Mouse (Mus musculus): Measurements from ENCODE around the gene Prickle1. TPM values are rescaled to one million over a fixed set of nuclear protein-coding genes. Genes with fewer than 3 reads are reported as not detected.

Gene Prickle1
- total RNA-seq (2017), result 0.19 TPM in 1 of 3 replicates, not detected in the others

DNA sequence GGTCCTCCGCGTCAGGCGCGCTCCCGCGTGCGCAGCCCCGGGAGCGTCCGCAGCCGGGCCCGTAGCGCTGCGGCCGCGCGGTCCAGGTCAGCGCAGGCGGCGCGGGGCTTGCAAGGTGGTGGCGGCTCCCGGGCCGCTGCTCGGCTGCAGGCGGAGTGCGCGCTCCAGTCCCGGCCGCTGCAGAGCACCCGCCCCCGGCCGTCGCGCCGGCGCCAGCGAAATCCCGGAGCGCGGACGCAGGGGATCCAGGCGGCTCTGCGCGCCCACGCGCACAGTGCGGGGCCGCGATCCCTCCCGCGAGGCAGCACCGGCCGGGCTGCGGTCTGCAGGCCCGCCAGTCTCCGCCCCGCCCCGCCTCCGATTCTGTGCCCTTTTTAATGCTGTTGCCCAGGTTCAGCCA is at the start of gene Prickle1:
Prickle1 (minus strand) TSS at position 146 of the 400 bp plus-strand sequence.
- no peak for ATAC-seq (replicated peaks; ENCODE audit: insufficient number of reproducible peaks, low FRiP score, low TSS enrichment, poor library complexity, severe bottlenecking)

DNA sequence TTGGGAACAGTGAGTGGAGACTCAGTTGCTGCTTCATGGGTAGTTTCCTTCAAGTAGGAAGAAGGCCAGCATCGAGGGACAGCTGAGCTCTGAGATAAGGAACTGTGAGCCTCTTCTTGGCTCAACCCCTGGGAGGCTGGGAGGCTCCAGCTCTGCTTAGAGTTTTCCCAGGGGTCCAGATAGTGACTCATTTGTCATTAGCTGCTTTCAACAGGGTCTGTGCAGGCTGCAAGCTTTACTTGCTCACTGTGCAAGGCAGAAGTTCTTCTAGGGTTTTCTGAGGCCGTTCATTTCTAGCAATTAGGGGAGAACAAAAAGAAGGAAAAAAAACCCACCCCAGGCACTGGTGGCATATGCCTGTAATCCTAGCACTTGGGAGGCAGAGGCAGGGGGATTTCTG is 44.5 kb upstream of the Prickle1 start:
- ATAC-seq (replicated peaks; ENCODE audit: insufficient number of reproducible peaks, low FRiP score, low TSS enrichment, poor library complexity, severe bottlenecking), result no peak

DNA sequence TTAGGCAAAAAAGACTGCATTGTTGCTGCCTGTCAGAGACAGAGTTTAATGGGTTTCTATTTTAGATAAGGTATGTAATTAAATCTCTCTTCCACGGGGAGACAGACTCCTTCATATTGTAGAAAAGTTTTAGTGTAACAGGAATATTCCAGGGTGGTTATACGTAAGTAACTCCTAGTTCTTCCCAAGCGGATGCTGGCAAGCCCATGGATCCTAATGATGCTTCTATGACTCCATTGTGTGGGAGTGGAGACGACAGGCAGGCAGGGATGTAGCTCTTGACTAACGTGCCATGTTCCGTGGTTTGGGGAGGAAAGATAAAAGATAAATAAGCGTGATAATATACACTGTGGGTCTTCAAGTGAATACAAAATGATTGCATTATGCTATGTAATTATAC is 41.3 kb upstream of the Prickle1 start:
- no peak for ATAC-seq (replicated peaks; ENCODE audit: insufficient number of reproducible peaks, low FRiP score, low TSS enrichment, poor library complexity, severe bottlenecking)

DNA sequence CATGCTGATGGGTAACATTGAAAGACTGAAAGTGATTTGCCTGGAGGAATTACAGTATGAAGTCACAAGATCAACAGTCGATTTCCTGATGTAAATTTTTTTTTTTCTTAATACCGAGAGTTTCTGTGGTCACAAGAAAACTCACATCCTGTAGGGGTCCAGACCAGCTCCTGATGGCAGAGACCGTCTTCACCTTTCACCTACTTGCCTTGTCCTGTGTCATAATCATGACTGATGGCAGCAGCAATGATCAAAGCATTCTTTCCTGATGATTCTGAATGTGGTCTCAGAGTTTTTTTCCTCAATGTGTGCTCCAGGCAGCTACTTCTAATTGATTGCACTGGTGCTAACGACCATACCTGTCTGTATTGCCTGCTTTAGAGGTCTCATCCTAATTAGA is 39.9 kb upstream of the Prickle1 start:
- no peak for ATAC-seq (replicated peaks; ENCODE audit: insufficient number of reproducible peaks, low FRiP score, low TSS enrichment, poor library complexity, severe bottlenecking)

DNA sequence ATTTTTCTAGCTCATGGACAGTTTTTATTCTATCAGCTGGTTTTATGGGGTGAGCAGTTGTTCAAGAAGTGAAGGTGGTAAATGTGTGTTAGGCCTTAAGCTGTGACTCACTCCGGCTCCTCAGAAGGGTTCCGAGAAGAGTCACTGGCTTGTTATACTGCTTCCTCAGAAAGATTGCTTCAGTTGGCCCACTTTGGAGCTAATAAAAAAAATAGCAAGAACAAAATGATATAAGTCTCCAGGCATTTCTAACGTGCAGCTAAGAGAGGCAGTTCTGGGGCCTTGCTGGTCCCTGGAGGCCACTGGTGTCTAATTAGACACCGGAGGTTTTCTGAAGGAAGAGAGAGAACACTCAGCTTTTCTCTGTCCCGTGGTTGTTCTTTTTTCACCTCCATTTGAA is 38.8 kb upstream of the Prickle1 start:
- no peak for ATAC-seq (replicated peaks; ENCODE audit: insufficient number of reproducible peaks, low FRiP score, low TSS enrichment, poor library complexity, severe bottlenecking)

DNA sequence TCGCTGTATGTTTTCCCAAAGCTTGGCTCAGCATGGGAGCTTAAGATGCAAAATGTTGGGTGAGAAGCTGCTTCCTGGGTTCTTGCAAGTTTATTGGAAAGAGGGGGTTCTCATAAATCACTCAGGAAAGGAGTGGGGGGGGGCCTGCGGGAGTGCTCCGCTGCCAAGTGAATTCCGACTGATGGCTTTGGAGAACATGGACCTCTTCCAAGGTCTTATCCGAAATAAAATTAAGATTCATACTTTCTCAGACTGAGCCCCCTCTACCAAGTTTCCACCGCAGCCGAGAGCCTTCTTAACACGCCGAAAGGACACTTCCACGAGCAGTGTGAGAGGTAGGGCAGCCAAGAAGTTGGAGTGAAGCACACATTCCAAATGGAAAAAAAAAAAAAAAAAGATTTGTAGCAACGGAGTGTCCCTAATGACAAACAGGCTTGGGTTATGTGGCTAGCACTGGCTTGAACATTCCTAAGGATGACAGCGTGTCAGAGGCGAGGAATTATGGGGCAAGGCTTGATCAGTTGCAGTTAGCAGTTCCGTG is 34.4 kb upstream of the Prickle1 start:
- no peak for ATAC-seq (replicated peaks; ENCODE audit: insufficient number of reproducible peaks, low FRiP score, low TSS enrichment, poor library complexity, severe bottlenecking)

DNA sequence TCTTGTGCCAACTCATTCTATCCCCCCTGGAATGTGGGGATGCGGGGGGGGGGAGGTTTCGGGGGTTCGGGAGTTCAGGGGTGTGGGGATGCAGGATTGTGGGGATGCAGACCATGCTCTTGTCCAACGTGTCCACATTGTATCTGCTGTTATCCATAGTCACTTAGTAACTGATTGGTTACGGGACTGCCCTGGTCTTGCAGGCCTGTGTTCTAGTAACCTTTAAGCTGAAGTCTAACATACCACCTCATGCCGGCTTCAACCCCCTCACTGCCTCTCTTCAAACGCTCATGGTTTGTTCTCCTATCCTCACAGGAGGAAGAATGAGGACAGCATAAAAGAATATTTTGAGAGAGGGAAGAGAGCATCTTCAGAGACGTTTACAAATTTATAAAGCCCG is 33.5 kb upstream of the Prickle1 start:
- ATAC-seq (replicated peaks; ENCODE audit: insufficient number of reproducible peaks, low FRiP score, low TSS enrichment, poor library complexity, severe bottlenecking), result no peak

DNA sequence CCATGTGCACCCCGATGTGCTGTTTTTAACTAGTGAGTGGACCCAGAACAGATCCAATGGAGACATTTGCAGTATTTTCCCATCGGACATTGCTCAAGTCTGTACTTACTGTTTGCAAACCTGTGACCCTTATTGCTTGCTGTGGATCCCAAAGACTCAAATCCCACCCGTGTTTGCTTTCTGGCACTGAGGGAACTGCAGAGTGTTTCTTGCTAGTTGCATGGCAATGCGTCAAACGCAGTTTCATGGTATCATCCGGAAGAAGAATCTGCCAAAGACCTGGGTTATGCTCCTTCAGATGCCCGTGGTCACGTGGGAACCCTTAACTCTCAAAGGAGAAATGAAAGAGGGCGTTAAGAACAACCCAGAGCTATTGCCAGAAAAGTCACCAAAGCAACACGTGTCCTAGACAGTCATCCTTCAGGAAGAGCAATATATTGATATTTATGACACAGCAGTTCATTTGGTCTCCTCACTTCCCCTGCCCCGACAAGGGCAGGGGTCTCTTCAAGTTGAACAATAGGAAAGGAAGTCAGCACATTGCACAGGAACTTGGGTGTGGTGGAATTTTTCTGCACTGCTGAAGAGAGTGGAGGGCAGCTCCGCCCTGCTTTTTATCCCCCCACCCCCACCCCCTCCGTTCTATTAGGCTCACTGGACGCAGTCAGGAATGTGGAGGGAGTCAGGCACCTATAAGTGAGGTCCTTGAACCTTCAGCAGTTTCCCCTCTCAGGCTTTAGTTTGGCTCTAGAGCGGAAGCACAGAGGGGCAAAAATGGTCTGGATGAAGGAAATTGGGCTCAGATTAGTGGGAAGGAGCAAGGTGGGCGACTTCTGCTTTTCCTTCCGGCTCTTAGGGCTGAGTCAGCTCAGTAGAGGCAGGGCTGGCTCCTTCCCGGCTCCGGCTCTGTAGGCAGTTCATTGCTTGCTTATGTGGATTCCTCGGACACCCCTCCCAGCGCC is 32.4 kb upstream of the Prickle1 start:
- ATAC-seq (replicated peaks; ENCODE audit: insufficient number of reproducible peaks, low FRiP score, low TSS enrichment, poor library complexity, severe bottlenecking), result no peak

DNA sequence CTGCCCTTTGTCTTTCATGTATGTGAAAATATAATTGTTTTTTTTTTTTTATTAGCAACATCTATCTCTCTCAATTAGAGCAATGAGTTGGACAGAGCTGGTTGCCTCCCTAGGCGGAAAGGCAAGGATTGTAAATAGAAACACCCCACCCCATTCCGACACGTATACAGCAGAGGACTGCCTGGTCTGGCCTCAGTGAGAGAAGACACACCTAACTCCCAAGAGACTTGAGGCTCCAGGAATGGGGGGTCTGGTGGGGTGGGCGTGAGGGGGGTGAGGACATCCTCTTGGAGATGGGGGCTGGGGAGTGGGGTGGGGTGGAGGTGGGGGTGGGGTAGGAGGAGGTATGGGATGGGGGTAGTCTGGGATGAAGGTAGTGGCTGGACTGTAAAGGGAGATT is 23.9 kb upstream of the Prickle1 start:
- no peak for ATAC-seq (replicated peaks; ENCODE audit: insufficient number of reproducible peaks, low FRiP score, low TSS enrichment, poor library complexity, severe bottlenecking)

DNA sequence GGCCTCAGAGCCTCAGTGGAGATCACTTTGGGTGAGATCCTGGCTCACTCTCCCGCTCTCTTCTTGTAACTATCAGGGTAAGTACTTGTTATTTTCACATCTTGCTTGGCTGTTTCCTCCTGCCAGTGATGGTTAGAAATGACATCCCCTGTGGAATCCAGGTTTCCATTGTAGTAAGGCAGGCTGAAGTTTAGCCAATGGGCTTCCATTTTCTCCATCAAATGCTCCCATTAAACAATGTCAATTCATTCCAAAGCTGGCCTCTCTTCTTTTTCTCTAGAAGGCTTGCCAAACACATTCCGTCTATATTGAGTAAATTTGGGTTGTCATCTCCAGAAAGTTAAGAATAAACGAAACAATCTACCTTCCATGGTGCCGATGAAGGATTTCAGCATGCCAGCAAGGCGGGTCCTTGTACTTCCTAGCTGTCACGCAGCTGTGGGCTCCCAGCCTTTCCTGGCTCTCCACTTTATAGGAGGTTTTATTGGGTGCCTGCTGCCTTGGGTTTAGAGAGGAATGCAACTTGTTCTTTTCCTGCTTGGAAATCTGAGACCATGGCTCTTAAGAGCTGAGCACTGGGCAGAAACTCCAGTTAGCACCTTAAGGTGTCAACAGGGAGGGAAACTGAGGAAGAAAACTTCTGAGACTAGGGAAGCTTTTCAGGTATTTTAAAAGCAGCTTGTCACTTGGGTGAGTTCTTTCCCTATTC is 22.9 kb upstream of the Prickle1 start:
- no peak for ATAC-seq (replicated peaks; ENCODE audit: insufficient number of reproducible peaks, low FRiP score, low TSS enrichment, poor library complexity, severe bottlenecking)

DNA sequence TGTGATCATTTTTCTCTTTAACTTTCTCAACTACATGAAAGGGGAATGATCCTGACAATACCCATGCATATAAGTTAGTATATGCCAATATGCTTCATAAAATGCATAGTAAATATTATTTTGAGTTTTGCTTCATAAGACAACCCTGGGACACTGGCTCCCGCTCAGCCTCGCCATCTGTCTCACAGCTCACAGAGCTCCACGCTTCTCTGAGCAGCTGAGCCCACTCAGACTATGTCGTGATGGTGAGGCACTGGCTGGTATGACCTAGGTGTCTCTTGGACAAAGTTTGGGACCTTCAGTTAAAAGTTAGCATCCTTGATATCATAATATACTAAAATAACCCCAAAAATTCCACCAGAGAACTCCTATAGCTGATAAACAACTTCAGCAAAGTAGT is 20.6 kb upstream of the Prickle1 start:
- no peak for ATAC-seq (replicated peaks; ENCODE audit: insufficient number of reproducible peaks, low FRiP score, low TSS enrichment, poor library complexity, severe bottlenecking)

DNA sequence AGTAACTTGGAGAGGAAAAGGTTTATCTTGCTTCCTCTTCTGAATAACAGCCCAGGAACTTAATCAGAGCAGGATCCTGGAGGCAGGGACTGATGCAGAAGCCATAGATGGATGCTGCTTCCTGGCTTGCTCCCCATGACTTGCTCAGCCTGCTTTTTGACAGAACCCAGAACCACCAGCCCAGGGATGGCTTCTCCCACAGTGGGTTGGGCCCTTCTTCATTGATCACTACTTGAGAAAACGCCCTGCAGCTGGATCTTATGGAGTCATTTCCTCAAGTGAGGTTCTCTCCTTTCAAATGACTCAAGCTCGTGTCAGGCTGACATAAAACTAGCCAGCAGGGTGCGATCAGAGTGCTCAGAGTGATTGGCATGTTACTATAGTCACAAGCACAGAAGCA is 19.3 kb upstream of the Prickle1 start:
- no peak for ATAC-seq (replicated peaks; ENCODE audit: insufficient number of reproducible peaks, low FRiP score, low TSS enrichment, poor library complexity, severe bottlenecking)

DNA sequence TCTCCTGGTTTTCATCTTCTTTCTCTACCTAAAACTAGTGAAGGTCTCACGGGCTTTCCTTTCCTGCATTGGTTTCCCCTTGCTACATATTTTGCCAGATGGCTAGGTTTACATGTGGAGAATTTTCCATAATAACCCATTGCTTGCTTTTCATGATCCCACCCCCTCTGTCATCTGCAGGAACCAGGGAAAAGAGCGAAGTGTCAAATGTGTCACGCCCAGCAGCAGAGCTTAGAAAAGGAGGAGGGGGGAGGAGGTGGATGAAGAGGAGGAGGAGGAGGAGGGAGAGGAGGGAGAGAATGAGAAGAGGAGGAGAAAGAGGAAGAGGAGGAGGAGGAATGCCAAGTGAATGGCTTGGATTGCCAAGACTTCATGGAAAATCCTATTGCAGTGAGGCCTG is 17.9 kb upstream of the Prickle1 start:
- no peak for ATAC-seq (replicated peaks; ENCODE audit: insufficient number of reproducible peaks, low FRiP score, low TSS enrichment, poor library complexity, severe bottlenecking)

DNA sequence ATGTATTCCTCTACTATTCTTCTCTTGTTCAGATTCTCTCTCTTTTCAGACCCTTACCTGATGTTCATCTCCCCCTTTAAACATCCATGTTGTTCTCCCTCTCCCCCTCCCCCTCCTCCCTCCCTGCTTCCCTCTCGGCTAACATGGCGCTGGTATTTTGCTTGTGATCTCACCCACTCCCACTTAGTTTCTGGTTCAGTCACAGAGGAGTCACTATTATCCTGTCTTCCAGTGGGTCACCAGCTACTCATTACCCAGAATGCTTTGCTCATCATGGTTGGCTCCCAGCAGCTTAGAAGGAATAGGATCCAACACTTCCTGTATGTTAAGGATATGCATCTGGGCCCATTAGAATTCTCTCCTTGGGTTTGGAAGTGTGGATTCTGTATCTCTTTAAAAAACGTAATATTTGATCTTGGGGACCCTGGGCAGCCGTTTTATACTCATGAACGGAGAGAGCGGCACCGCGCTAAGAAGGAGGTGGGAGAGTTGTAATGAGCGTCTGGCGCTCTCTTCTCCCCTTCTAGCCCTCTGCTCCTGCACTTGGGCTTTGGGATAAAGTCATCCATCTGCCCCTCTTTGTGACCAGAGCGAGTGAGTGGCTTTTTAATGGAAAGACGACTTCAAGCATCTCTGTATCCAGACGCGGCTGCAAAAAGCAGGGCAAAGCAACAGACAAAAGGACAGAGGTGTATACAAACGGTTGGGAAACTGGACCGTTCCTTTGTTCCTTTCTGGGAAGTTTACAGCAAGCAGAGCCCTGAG is 16.0 kb upstream of the Prickle1 start:
- no peak for ATAC-seq (replicated peaks; ENCODE audit: insufficient number of reproducible peaks, low FRiP score, low TSS enrichment, poor library complexity, severe bottlenecking)

DNA sequence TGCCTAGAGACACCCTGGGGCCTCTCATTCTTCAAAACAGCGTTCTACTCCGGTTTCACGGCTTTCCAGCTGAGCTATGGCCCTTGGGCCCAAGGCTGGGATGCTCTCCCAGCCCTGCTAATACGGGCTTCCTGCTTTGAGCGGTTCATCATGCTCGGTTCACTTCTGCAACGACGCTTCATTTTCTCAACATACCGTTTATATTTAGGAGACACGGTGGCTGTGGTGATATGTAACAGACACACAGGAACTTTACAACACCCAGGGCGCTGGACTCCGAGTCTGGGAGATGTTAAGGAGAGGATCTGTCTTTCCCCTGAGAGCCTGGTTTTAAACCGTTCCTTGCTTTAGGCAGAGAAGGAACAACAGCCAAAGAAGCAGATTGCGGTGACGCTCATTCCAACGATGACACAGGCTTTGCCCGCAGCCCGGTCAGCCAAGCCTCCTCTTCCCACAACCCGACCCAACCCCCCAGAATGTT is 15.1 kb upstream of the Prickle1 start:
- ATAC-seq (replicated peaks; ENCODE audit: insufficient number of reproducible peaks, low FRiP score, low TSS enrichment, poor library complexity, severe bottlenecking), result no peak

DNA sequence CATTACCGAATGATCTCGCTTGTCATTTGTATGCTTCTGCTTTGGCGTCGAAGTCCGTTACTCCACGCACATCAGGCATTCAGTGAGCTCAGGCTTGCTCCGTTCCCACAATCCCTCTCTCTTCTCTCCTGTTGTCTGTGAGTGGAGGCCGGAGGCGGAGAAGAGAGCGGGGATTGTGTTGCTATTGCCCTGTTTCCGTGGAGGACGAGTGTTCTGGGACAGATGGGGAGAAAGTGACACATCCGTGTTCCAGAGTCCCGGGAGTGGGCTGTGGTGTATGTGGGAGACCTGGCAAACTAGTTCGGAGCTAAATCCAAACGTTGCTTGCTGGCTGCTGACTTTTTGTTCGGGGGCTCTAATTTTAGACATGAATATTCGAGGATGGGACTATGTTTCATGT is 14.6 kb upstream of the Prickle1 start:
- ATAC-seq (replicated peaks; ENCODE audit: insufficient number of reproducible peaks, low FRiP score, low TSS enrichment, poor library complexity, severe bottlenecking), result no peak

DNA sequence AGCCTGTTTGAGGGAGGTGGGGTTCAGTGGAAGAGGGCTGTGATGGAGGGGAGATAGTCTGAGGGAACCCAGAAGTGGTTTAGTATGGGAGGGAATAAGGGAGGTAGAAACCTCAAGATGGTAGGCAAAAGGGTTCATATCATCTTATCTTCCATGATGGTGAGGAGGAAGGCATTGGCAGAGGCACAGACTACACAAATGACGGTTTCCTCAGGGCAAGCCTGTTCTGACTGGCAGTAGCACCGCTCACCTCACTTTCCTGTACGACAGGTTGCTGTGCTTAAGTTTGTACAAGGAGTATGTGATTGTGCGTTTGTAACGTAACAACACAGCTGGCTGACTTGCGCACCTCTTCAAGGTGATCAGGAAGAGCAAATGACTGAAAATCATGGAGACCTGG is 7.2 kb upstream of the Prickle1 start:
- no peak for ATAC-seq (replicated peaks; ENCODE audit: insufficient number of reproducible peaks, low FRiP score, low TSS enrichment, poor library complexity, severe bottlenecking)

DNA sequence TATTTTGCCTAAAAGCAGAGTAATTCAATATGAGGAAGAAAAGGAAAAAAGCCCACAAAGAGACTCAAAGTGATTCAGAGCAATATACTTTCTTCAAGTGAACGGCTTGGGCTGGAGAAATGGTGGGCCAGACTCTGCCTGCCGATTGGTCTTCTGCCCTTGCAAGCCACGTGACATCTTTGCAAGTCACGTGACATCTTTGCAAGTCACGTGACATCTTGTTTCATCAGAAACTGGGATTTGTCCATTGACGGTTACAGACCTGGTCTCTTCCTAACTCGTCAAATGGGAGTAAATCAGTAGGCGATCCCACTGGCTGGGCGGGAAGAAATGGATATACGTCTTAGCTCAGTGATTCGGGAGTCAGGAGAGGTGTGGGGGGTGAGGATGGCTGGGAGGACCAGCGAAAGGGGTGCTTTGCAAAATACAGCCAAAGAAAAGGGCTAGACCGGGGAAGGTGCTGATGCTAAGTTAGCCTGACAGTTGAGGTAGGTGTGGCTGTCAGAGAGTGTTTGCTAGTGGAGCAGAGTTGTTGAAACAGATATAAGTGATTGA is 5.8 kb upstream of the Prickle1 start:
- no peak for ATAC-seq (replicated peaks; ENCODE audit: insufficient number of reproducible peaks, low FRiP score, low TSS enrichment, poor library complexity, severe bottlenecking)

DNA sequence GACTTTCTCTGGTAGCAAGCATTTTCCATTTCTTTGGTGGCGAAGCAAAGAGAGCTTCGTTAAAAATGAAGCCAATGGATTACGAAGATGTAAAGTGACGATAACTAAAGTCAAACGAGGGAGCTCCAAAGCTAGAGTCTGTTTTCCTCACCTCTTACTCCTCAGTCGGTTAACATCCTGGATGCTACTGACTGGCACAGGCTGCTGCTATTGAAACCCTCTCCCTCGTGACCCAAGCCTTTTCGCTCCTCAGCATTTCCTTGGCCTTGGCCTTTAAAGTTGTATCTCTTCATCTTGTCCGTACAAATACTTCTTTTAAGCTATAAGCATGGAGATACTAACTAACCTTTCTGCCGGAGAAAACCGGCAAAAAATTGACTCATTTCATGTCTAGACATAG is 1.3 kb upstream of the Prickle1 start:
- no peak for ATAC-seq (replicated peaks; ENCODE audit: insufficient number of reproducible peaks, low FRiP score, low TSS enrichment, poor library complexity, severe bottlenecking)

Data from monocyte, adult 5-6 weeks (primary cell).